Mouse (Mus musculus) lung, adult 2 months (tissue): ENCODE data around the gene Palld. TPM values are rescaled to one million over a fixed set of nuclear protein-coding genes. Genes with fewer than 3 reads are reported as not detected.

Source experiments
- DNase-seq: peaks from one replicate; pipeline ENCODE4 v3.0.0; 2022
- H3K4me1 ChIP-seq: fragments of 200-500 bp; 2 replicates; pipeline ENCODE4 v1.6.1; 2011; ENCODE audit warnings: low read length; ENCODE audit not compliant: control insufficient read depth, insufficient read depth
- H3K4me3 ChIP-seq: fragments of 200-500 bp; replicated peaks from 2 replicates; pipeline ENCODE3; 2011; ENCODE audit warnings: low read depth, mild to moderate bottlenecking, control low read depth, low read length; ENCODE audit errors: extremely low read depth
- CTCF ChIP-seq: fragments of 200-500 bp; IDR thresholded peaks from 2 replicates; pipeline ENCODE4 v1.5.1; 2011; ENCODE audit warnings: mild to moderate bottlenecking, low read length, control low read depth; ENCODE audit not compliant: insufficient read depth
- POLR2A ChIP-seq: fragments of 200-500 bp; IDR thresholded peaks from 2 replicates; pipeline ENCODE4 v1.6.1; 2011; ENCODE audit warnings: low read depth, mild to moderate bottlenecking, control low read depth, low read length, borderline replicate concordance; ENCODE audit errors: extremely low read depth
- WGBS: fragments of 180-500 bp; shearing (Covaris S2); methylation state at CpG from one replicate; pipeline ENCODE4 v1.1.7; 2018; 5-methylcytosine and 5-hydroxymethylcytosine counted together
- polyA plus RNA-seq: library from polyadenylated mRNA; depleted of rRNA; stranded (reverse); fragments of >200 nt; gene quantifications from 2 replicates; pipeline ENCODE4 v1.2.3, GENCODE M21; 2012

Palld gene
- polyA plus RNA-seq, 1 experiment: 37.1 TPM

GRCm38 (mm10) chr8:61645642-61646041, 256.8 kb downstream of the Palld start:
- Histone ChIP-seq H3K4me1 (no peaks in the 10 kb centered on the region; the same call in none of the 2 replicates), H3K4me3 (no peak overlapping the region)
- no peak for TF ChIP-seq POLR2A
- no peak for TF ChIP-seq CTCF
- WGBS: 80% methylated on average over 6 of the region's 6 CpGs
- no peak for DNase-seq

GRCm38 (mm10) chr8:61643215-61643614, 259.3 kb downstream of the Palld start:
- TF ChIP-seq CTCF: no peak
- no peak for TF ChIP-seq POLR2A
- Histone ChIP-seq H3K4me1 (no peaks in the 10 kb centered on the region; the same call in none of the 2 replicates), H3K4me3 (no peak overlapping the region)
- no peak for DNase-seq
- WGBS: 48% methylated on average over 3 of the region's 3 CpGs

GRCm38 (mm10) chr8:61642358-61642847, 260.1 kb downstream of the Palld start:
- WGBS: 29% methylated on average over 4 of the region's 4 CpGs
- no peak for DNase-seq
- H3K4me1 ChIP-seq: no peaks in the 10 kb centered on the region; the same call in none of the 2 replicates
- TF ChIP-seq CTCF (no peak), POLR2A (no peak)
- no peak overlapping the region for H3K4me3 ChIP-seq

GRCm38 (mm10) chr8:61639596-61639995, 262.9 kb downstream of the Palld start:
- TF ChIP-seq CTCF (no peak), POLR2A (no peak)
- DNase-seq: no peak
- H3K4me3 ChIP-seq: no peak overlapping the region
- no peaks in the 10 kb centered on the region; the same call in none of the 2 replicates for H3K4me1 ChIP-seq
- WGBS: 91% methylated on average over 2 of the region's 2 CpGs

GRCm38 (mm10) chr8:61639008-61639407, 263.5 kb downstream of the Palld start:
- no peak for TF ChIP-seq CTCF
- TF ChIP-seq POLR2A: no peak
- no peaks in the 10 kb centered on the region; the same call in none of the 2 replicates for H3K4me1 ChIP-seq

GRCm38 (mm10) chr8:61637736-61638135, 264.8 kb downstream of the Palld start:
- no peak overlapping the region for H3K4me3 ChIP-seq
- TF ChIP-seq POLR2A (no peak), CTCF (no peak)
- WGBS: 68% methylated on average over 4 of the region's 4 CpGs
- H3K4me1 ChIP-seq: no peaks in the 10 kb centered on the region; the same call in none of the 2 replicates
- DNase-seq: no peak

More at GRCm38 (mm10) chr8:61639008-61639407, 263.5 kb downstream of the Palld start:
- no peak for DNase-seq
- no peak overlapping the region for H3K4me3 ChIP-seq
- 60% methylated on average over 3 of the region's 3 CpGs for WGBS

GRCm38 (mm10) chr8:61634811-61635210, 267.7 kb downstream of the Palld start:
- no peak for TF ChIP-seq POLR2A
- TF ChIP-seq CTCF: no peak
- WGBS: 72% methylated on average over 1 of the region's 1 CpGs
- no peak for DNase-seq
- Histone ChIP-seq H3K4me1 (no peaks in the 10 kb centered on the region), H3K4me3 (no peak overlapping the region)

- 67% methylated on average over 2 of the region's 2 CpGs for WGBS
- TF ChIP-seq CTCF (no peak), POLR2A (no peak)
- H3K4me1 ChIP-seq: no peaks in the 10 kb centered on the region
- no peak overlapping the region for H3K4me3 ChIP-seq
- no peak for DNase-seq
Measured at GRCm38 (mm10) chr8:61632331-61632730, 270.2 kb downstream of the Palld start.

- 92% methylated on average over 1 of the region's 1 CpGs for WGBS
- TF ChIP-seq POLR2A: no peak
- TF ChIP-seq CTCF: no peak
- no peak overlapping the region for H3K4me3 ChIP-seq
- H3K4me1 ChIP-seq: no peaks in the 10 kb centered on the region
- no peak for DNase-seq
Measured at GRCm38 (mm10) chr8:61629631-61629968, 272.9 kb downstream of the Palld start.

- no peaks in the 10 kb centered on the region for H3K4me1 ChIP-seq
- no peak for DNase-seq
- no peak for TF ChIP-seq CTCF
- no peak for TF ChIP-seq POLR2A
- H3K4me3 ChIP-seq: no peak overlapping the region
- WGBS: 57% methylated on average over 3 of the region's 3 CpGs
Measured at GRCm38 (mm10) chr8:61628938-61629630, 273.4 kb downstream of the Palld start.
